In the genomic region with DNA sequence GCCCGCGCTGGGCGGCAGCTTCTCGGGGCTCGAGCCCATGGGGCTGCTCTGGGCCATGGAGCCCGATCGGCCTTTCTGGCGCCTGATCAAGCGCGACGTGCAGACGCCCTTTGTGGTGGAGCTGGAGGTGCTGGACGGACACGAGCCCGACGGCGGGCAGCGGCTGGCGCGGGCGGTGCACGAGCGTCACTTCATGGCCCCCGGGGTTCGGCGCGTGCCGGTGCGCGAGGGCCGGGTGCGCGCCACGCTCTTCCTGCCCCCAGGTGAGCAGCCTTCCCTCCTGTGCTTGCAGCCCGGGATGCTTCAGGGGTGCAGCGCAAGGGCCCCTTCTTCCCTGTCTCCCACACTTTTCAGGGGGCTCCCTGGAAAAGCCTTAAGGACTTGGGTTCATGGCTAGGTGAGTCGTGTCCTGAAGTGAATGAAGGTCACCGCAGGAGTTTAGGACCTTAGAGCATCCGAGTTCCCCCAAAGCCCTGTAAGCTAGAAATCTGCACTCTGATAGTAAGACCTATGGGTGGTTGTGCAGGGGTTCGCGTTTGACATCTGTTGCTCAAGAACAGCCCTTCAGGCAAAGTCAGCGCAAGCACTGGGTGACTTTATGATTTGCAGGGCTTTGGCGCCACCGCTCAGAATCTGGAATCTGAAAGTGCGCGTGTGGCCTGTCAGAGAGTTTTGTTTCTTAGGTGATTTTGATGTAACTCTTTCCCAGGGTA, we compare ENCODE assay signal across 8 mouse cellular contexts. TPM values are rescaled to one million over a fixed set of nuclear protein-coding genes. Genes with fewer than 3 reads are reported as not detected.
DNase-seq lines count a peak whose midpoint lies in the region; ATAC-seq and TF ChIP-seq lines count a peak whose summit lies in the region.

No protein-coding gene starts in this region.

- H3K9me3 ChIP-seq in lung, embryonic 16.5 days (ENCODE audit: control insufficient read depth, low read length), result no peaks in the 10 kb centered on the region
- H3K9me3 ChIP-seq in embryonic facial prominence, embryonic 14.5 days (ENCODE audit: control insufficient read depth, low read length), result peaks cover under 1% of the 10 kb centered on the region
- H3K9me3 ChIP-seq in hindbrain, postnatal 0 days (ENCODE audit: low read length), result no peaks in the 10 kb centered on the region; the same call in 1 of the 2 replicates
- H3K9me3 ChIP-seq in liver, embryonic 13.5 days (replicated peaks), result no peaks in the 10 kb centered on the region

- H3K27me3 ChIP-seq in lung, embryonic 16.5 days (ENCODE audit: control insufficient read depth, insufficient read depth, low read depth, low read length), result peaks cover 2% of the 10 kb centered on the region; the same call in 1 of the 2 replicates
- peaks cover 18% of the 10 kb centered on the region; the same call in 1 of the 2 replicates for H3K27me3 ChIP-seq in embryonic facial prominence, embryonic 14.5 days (replicated peaks; ENCODE audit: control insufficient read depth, insufficient read depth, low read length)
- no peaks in the 10 kb centered on the region for H3K27me3 ChIP-seq in hindbrain, postnatal 0 days (ENCODE audit: insufficient read depth, low read length)
- H3K27me3 ChIP-seq in liver, embryonic 13.5 days, result peaks cover 34% of the 10 kb centered on the region
- peaks cover 12% of the 10 kb centered on the region for H3K27me3 ChIP-seq in small intestine, adult 2 months (ENCODE audit: control insufficient read depth, insufficient read depth, low read length)

- peak overlapping the region; percentile 79 for H3K4me2 ChIP-seq in lung, embryonic 16.5 days (ENCODE audit: low read depth, low read length)
- peak overlapping the region; percentile 75 for H3K4me2 ChIP-seq in embryonic facial prominence, embryonic 14.5 days (ENCODE audit: low read depth, low read length)
- peak overlapping the region; percentile 67 for H3K4me2 ChIP-seq in hindbrain, postnatal 0 days (ENCODE audit: low read depth, low read length)
- H3K4me2 ChIP-seq in liver, embryonic 13.5 days, result peak overlapping the region; percentile 64

- peak; percentile 67; the same call in 1 of the 2 replicates for ATAC-seq in lung, embryonic 16.5 days (ENCODE audit: low read depth)
- no peak for ATAC-seq in embryonic facial prominence, embryonic 14.5 days (ENCODE audit: low read depth)
- no peak for ATAC-seq in hindbrain, postnatal 0 days
- ATAC-seq in liver, embryonic 13.5 days (ENCODE audit: low read depth), result peak; percentile 26; the same call in 1 of the 2 replicates

- H3K9ac ChIP-seq in lung, embryonic 16.5 days (ENCODE audit: low read length), result peak overlapping the region; percentile 51
- H3K9ac ChIP-seq in embryonic facial prominence, embryonic 14.5 days (ENCODE audit: low read depth, low read length), result peak overlapping the region; percentile 52
- peak overlapping the region; percentile 33; the same call in 1 of the 2 replicates for H3K9ac ChIP-seq in hindbrain, postnatal 0 days (replicated peaks; ENCODE audit: low read length)
- peak overlapping the region; percentile 51; the same call in 1 of the 2 replicates for H3K9ac ChIP-seq in liver, embryonic 13.5 days

- DNase-seq in lung, postnatal 25 days (ENCODE audit: low spot score), result no peak
- DNase-seq in embryonic facial prominence, embryonic 14.5 days (ENCODE audit: low spot score), result peak; percentile 55
- peak; percentile 61 for DNase-seq in hindbrain, postnatal 0 days (ENCODE audit: low spot score)
- no peak for DNase-seq in liver, embryonic 13.5 days
- no peak for DNase-seq in ovary, postnatal 10 days (ENCODE audit: low spot score)
- no peak for DNase-seq in layer of hippocampus, adult 9-10 months (ENCODE audit: low spot score)

- 2% methylated on average over 40 of the region's 46 CpGs for WGBS in lung, embryonic 16.5 days
- WGBS in embryonic facial prominence, embryonic 14.5 days, result 5% methylated on average over 11 of the region's 46 CpGs
- 1% methylated on average over 36 of the region's 46 CpGs for WGBS in hindbrain, postnatal 0 days
- 4% methylated on average over 41 of the region's 46 CpGs for WGBS in liver, embryonic 13.5 days (ENCODE audit: insufficient replicate concordance)
- WGBS in small intestine, adult 2 months, result 3% methylated on average over 38 of the region's 46 CpGs

- TF ChIP-seq POLR2A in small intestine, adult 2 months (IDR thresholded peaks at IDR 0.05; ENCODE audit: low read depth, low read length), result no peak

- H3K27ac ChIP-seq in lung, embryonic 16.5 days (ENCODE audit: low read length), result no peak overlapping the region
- no peak overlapping the region for H3K27ac ChIP-seq in embryonic facial prominence, embryonic 14.5 days (replicated peaks; ENCODE audit: low read depth, low read length)
- H3K27ac ChIP-seq in hindbrain, postnatal 0 days, result no peak overlapping the region
- H3K27ac ChIP-seq in liver, embryonic 13.5 days, result peak overlapping the region; percentile 18; the same call in 1 of the 2 replicates
- no peak overlapping the region for H3K27ac ChIP-seq in small intestine, adult 2 months (ENCODE audit: insufficient read depth, low read depth, low read length)

- TF ChIP-seq CTCF in hindbrain, postnatal 0 days (IDR thresholded peaks at IDR 0.05; ENCODE audit: low read depth), result peak; percentile 22; the same call in 1 of the 2 replicates
- no peak for TF ChIP-seq CTCF in small intestine, adult 2 months (IDR thresholded peaks at IDR 0.05; ENCODE audit: extremely low read depth, insufficient read length, insufficient replicate concordance, low read depth, low read length)

- peak overlapping the region; percentile 51 for H3K4me3 ChIP-seq in lung, embryonic 16.5 days (ENCODE audit: low read length)
- peak overlapping the region; percentile 44 for H3K4me3 ChIP-seq in embryonic facial prominence, embryonic 14.5 days (ENCODE audit: low read depth, low read length)
- H3K4me3 ChIP-seq in hindbrain, postnatal 0 days (ENCODE audit: low read length), result peak overlapping the region; percentile 42
- H3K4me3 ChIP-seq in liver, embryonic 13.5 days (replicated peaks), result peak overlapping the region; percentile 52
- peak overlapping the region; percentile 39 for H3K4me3 ChIP-seq in small intestine, adult 2 months (ENCODE audit: low read depth, low read length)

- H3K4me1 ChIP-seq in lung, embryonic 16.5 days (replicated peaks; ENCODE audit: control insufficient read depth, insufficient read depth, low read length), result peaks cover 6% of the 10 kb centered on the region; the same call in 1 of the 2 replicates
- H3K4me1 ChIP-seq in embryonic facial prominence, embryonic 14.5 days (ENCODE audit: control insufficient read depth, insufficient read depth, low read length), result no peaks in the 10 kb centered on the region
- no peaks in the 10 kb centered on the region for H3K4me1 ChIP-seq in hindbrain, postnatal 0 days (ENCODE audit: insufficient read depth, low read length)
- no peaks in the 10 kb centered on the region for H3K4me1 ChIP-seq in liver, embryonic 13.5 days (replicated peaks)
- peaks cover 3% of the 10 kb centered on the region; the same call in 1 of the 2 replicates for H3K4me1 ChIP-seq in small intestine, adult 2 months (ENCODE audit: control insufficient read depth, insufficient read depth, insufficient read length, low read length)

- no peaks in the 10 kb centered on the region for H3K36me3 ChIP-seq in lung, embryonic 16.5 days (ENCODE audit: control insufficient read depth, insufficient read depth, low read length)
- H3K36me3 ChIP-seq in embryonic facial prominence, embryonic 14.5 days (ENCODE audit: control insufficient read depth, insufficient read depth, low read length), result no peaks in the 10 kb centered on the region
- H3K36me3 ChIP-seq in hindbrain, postnatal 0 days (ENCODE audit: insufficient read depth, low read length), result no peaks in the 10 kb centered on the region
- H3K36me3 ChIP-seq in liver, embryonic 13.5 days, result no peaks in the 10 kb centered on the region
- no peaks in the 10 kb centered on the region for H3K36me3 ChIP-seq in small intestine, adult 2 months (ENCODE audit: control insufficient read depth, insufficient read depth, low read length)

RNA-seq across cellular contexts. Expression of a gene that starts 1.9 kb away (rescaled TPM):
- 0.11 and 0.29 TPM in 2 replicates for polyA plus RNA-seq in lung, embryonic 16.5 days (2015; fragmentation: Nextera tagmentation; extraction: Ambion mirVana)
- polyA plus RNA-seq in embryonic facial prominence, embryonic 14.5 days (2014; fragmentation: Nextera tagmentation; extraction: Ambion mirVana), result 0.13 TPM in 1 of 2 replicates, not detected in the other
- total RNA-seq in hindbrain, postnatal 0 days (2014; rRNA removed), result 0.42 and 1.3 TPM in 2 replicates
- polyA plus RNA-seq in hindbrain, postnatal 0 days (2015; fragmentation: Nextera tagmentation; extraction: Ambion mirVana), result 1.3 and 1.6 TPM in 2 replicates
- 4.2 and 4.7 TPM in 2 replicates for polyA plus RNA-seq in liver, embryonic 13.5 days (2015; fragmentation: Nextera tagmentation; extraction: Ambion mirVana)
- not detected in 2 replicates for polyA plus RNA-seq in small intestine, adult 2 months (2012; rRNA removed)

RNA-seq across cellular contexts. Expression of a gene that starts 15.1 kb away (rescaled TPM):
- polyA plus RNA-seq in lung, embryonic 16.5 days (2015; fragmentation: Nextera tagmentation; extraction: Ambion mirVana), result not detected in 2 replicates
- polyA plus RNA-seq in embryonic facial prominence, embryonic 14.5 days (2014; fragmentation: Nextera tagmentation; extraction: Ambion mirVana), result not detected in 2 replicates
- not detected in 2 replicates for total RNA-seq in hindbrain, postnatal 0 days (2014; rRNA removed)
- not detected in 2 replicates for polyA plus RNA-seq in hindbrain, postnatal 0 days (2015; fragmentation: Nextera tagmentation; extraction: Ambion mirVana)
- 0.46 TPM in 1 of 2 replicates, not detected in the other for polyA plus RNA-seq in liver, embryonic 13.5 days (2015; fragmentation: Nextera tagmentation; extraction: Ambion mirVana)
- polyA plus RNA-seq in small intestine, adult 2 months (2012; rRNA removed), result not detected in 2 replicates

RNA-seq across cellular contexts. Expression of a gene that starts 15.3 kb away (rescaled TPM):
- polyA plus RNA-seq in lung, embryonic 16.5 days (2015; fragmentation: Nextera tagmentation; extraction: Ambion mirVana), result not detected in 2 replicates
- not detected in 2 replicates for polyA plus RNA-seq in embryonic facial prominence, embryonic 14.5 days (2014; fragmentation: Nextera tagmentation; extraction: Ambion mirVana)
- 1.2 and 1.3 TPM in 2 replicates for total RNA-seq in hindbrain, postnatal 0 days (2014; rRNA removed)
- 1.2 and 1.5 TPM in 2 replicates for polyA plus RNA-seq in hindbrain, postnatal 0 days (2015; fragmentation: Nextera tagmentation; extraction: Ambion mirVana)
- not detected in 2 replicates for polyA plus RNA-seq in liver, embryonic 13.5 days (2015; fragmentation: Nextera tagmentation; extraction: Ambion mirVana)
- polyA plus RNA-seq in small intestine, adult 2 months (2012; rRNA removed), result not detected in 2 replicates

RNA-seq across cellular contexts. Expression of a gene that starts 15.7 kb away (rescaled TPM):
- 0.47 and 0.58 TPM in 2 replicates for polyA plus RNA-seq in lung, embryonic 16.5 days (2015; fragmentation: Nextera tagmentation; extraction: Ambion mirVana)
- polyA plus RNA-seq in embryonic facial prominence, embryonic 14.5 days (2014; fragmentation: Nextera tagmentation; extraction: Ambion mirVana), result 0.13 and 0.38 TPM in 2 replicates
- 0.14 and 1.8 TPM in 2 replicates for total RNA-seq in hindbrain, postnatal 0 days (2014; rRNA removed)
- polyA plus RNA-seq in hindbrain, postnatal 0 days (2015; fragmentation: Nextera tagmentation; extraction: Ambion mirVana), result 0.68 and 1.2 TPM in 2 replicates
- polyA plus RNA-seq in liver, embryonic 13.5 days (2015; fragmentation: Nextera tagmentation; extraction: Ambion mirVana), result 6.7 and 7.9 TPM in 2 replicates
- 7.7 and 34.2 TPM in 2 replicates for polyA plus RNA-seq in small intestine, adult 2 months (2012; rRNA removed)

RNA-seq across cellular contexts. Expression of a gene that starts 44.5 kb away (rescaled TPM):
- polyA plus RNA-seq in lung, embryonic 16.5 days (2015; fragmentation: Nextera tagmentation; extraction: Ambion mirVana), result 82.2 and 86.7 TPM in 2 replicates
- 40.2 and 41.4 TPM in 2 replicates for polyA plus RNA-seq in embryonic facial prominence, embryonic 14.5 days (2014; fragmentation: Nextera tagmentation; extraction: Ambion mirVana)
- 177 and 178 TPM in 2 replicates for total RNA-seq in hindbrain, postnatal 0 days (2014; rRNA removed)
- 160 and 172 TPM in 2 replicates for polyA plus RNA-seq in hindbrain, postnatal 0 days (2015; fragmentation: Nextera tagmentation; extraction: Ambion mirVana)
- polyA plus RNA-seq in liver, embryonic 13.5 days (2015; fragmentation: Nextera tagmentation; extraction: Ambion mirVana), result 28.2 and 34.7 TPM in 2 replicates
- 2.7 and 2.9 TPM in 2 replicates for polyA plus RNA-seq in small intestine, adult 2 months (2012; rRNA removed)

Comparison
In these comparisons a context has a peak if more than half of its experiments do, and no peak if none do; other contexts are left out.
1. ATAC-seq: peak in lung, embryonic 16.5 days (single experiment) and liver, embryonic 13.5 days (single experiment); none in embryonic facial prominence, embryonic 14.5 days (single experiment) and hindbrain, postnatal 0 days (single experiment).
2. DNase-seq: peak in embryonic facial prominence, embryonic 14.5 days (single experiment) and hindbrain, postnatal 0 days (single experiment); none in lung, postnatal 25 days (single experiment), liver, embryonic 13.5 days (single experiment), ovary, postnatal 10 days (single experiment) and layer of hippocampus, adult 9-10 months (single experiment).
3. Peak in every context shown above with its lines, with median percentiles within 50 percentile points of each other: H3K4me2 ChIP-seq, H3K4me3 ChIP-seq and H3K9ac ChIP-seq.